Mouse (Mus musculus) embryonic fibroblast, embryonic 13.5 days (primary cell): Measurements from ENCODE around the gene Kdelr1.

ENCODE experiments used
- CTCF ChIP-seq: IDR thresholded peaks from 2 replicates; pipeline ENCODE4 v1.5.1; 2011; ENCODE audit warnings: mild to moderate bottlenecking, control low read depth, low read length, moderate library complexity, borderline replicate concordance; ENCODE audit not compliant: insufficient read depth
- POLR2A ChIP-seq: IDR thresholded peaks from 2 replicates; pipeline ENCODE4 v1.6.1; 2011; ENCODE audit warnings: low read depth, mild to moderate bottlenecking, control low read depth, low read length, moderate library complexity

- TF ChIP-seq POLR2A (peak; percentile 52), CTCF (no peak)
These were observed 43.8 kb downstream of the Kdelr1 start for GRCm38 (mm10) chr7:45916056-45917003.
